In the genomic region with DNA sequence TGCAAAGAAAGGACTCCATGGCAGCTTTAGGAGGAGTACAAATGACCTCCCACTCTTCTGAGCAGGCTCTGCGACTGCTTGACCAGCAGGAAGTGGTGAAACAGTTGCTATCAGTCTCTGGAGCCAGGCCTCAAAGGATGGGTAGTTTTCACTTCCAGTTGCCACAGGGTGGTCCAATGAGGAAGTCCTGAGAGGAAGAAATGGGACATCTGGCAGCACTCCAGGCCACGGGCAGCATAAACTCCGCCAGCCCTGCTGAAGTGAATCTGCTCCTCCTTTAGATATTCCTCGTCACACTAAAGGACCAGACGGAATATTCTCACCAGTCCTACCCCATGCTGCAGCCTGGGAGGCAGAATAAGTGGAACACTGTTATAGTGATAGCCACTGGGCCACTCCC, we compare ENCODE assay signal across 8 mouse cellular contexts. TPM values are rescaled to one million over a fixed set of nuclear protein-coding genes. Genes with fewer than 3 reads are reported as not detected.
A peak's percentile ranks its signal among the peaks of the same experiment; 100 is the strongest.
DNase-seq lines count a peak whose midpoint lies in the region; ATAC-seq and TF ChIP-seq lines count a peak whose summit lies in the region.

No protein-coding gene starts in this region.

- no peaks in the 10 kb centered on the region for H3K36me3 ChIP-seq in heart, adult 2 months (ENCODE audit: control insufficient read depth, insufficient read depth, low read length)
- H3K36me3 ChIP-seq in heart, embryonic 12.5 days, result peaks cover 20% of the 10 kb centered on the region
- H3K36me3 ChIP-seq in thymus, adult 2 months (ENCODE audit: control insufficient read depth, insufficient read depth, low read length), result peaks cover 11% of the 10 kb centered on the region

- peak; percentile 57 to 72 for DNase-seq in heart, adult 2 months
- peak; percentile 25 for DNase-seq in thymus, adult 2 months
- no peak for DNase-seq in thymus, postnatal 25 days
- DNase-seq in kidney, postnatal 36 days, result peak; percentile 57 to 67
- peak; percentile 18 to 24 for DNase-seq in thymus, postnatal 36 days
- DNase-seq in cerebellum, adult 18-20 months, result no peak
- no peak for DNase-seq in urinary bladder, adult 2 months (ENCODE audit: low spot score)

- no peaks in the 10 kb centered on the region for H3K27me3 ChIP-seq in heart, adult 2 months (ENCODE audit: control insufficient read depth, insufficient read depth, low read length)
- H3K27me3 ChIP-seq in heart, embryonic 12.5 days (replicated peaks), result no peaks in the 10 kb centered on the region
- no peaks in the 10 kb centered on the region for H3K27me3 ChIP-seq in thymus, adult 2 months (ENCODE audit: control insufficient read depth, insufficient read depth, low read length)

- no peak for TF ChIP-seq CTCF in heart, adult 2 months (IDR thresholded peaks at IDR 0.05)
- no peak for TF ChIP-seq CTCF in thymus, adult 2 months (IDR thresholded peaks at IDR 0.05; ENCODE audit: borderline replicate concordance, control insufficient read depth, extremely low read depth, insufficient read depth, low read length, poor library complexity)

- WGBS in heart, adult 2 months, result 38% methylated on average over 5 of the region's 5 CpGs
- WGBS in heart, embryonic 12.5 days, result 64% methylated on average over 5 of the region's 5 CpGs
- 49% methylated on average over 5 of the region's 5 CpGs for WGBS in thymus, adult 2 months

- no peak overlapping the region for H3K27ac ChIP-seq in heart, adult 2 months
- no peak overlapping the region for H3K27ac ChIP-seq in heart, embryonic 12.5 days (ENCODE audit: poor library complexity, severe bottlenecking)
- peak overlapping the region; percentile 87 for H3K27ac ChIP-seq in thymus, adult 2 months (ENCODE audit: control insufficient read depth, insufficient read depth, low read length)

- H3K4me1 ChIP-seq in heart, adult 2 months (ENCODE audit: control insufficient read depth, insufficient read depth, low read length), result no peaks in the 10 kb centered on the region; the same call in none of the 2 replicates
- peaks cover 14% of the 10 kb centered on the region for H3K4me1 ChIP-seq in heart, embryonic 12.5 days (replicated peaks)
- peaks cover 22% of the 10 kb centered on the region for H3K4me1 ChIP-seq in thymus, adult 2 months (replicated peaks; ENCODE audit: control insufficient read depth, insufficient read depth, low read length)

- no peak overlapping the region for H3K9ac ChIP-seq in heart, adult 2 months (ENCODE audit: low read depth, low read length)
- no peak overlapping the region for H3K9ac ChIP-seq in heart, embryonic 12.5 days

- no peaks in the 10 kb centered on the region for H3K79me2 ChIP-seq in heart, adult 2 months (replicated peaks; ENCODE audit: control insufficient read depth, insufficient read depth, low read length)

- H3K4me2 ChIP-seq in heart, embryonic 12.5 days, result no peak overlapping the region

- H3K4me3 ChIP-seq in heart, adult 2 months, result no peak overlapping the region
- no peak overlapping the region for H3K4me3 ChIP-seq in heart, embryonic 12.5 days
- H3K4me3 ChIP-seq in thymus, adult 2 months (ENCODE audit: control insufficient read depth, insufficient read depth, low read length), result no peak overlapping the region

- no peak for TF ChIP-seq POLR2A in heart, adult 2 months (IDR thresholded peaks at IDR 0.05; ENCODE audit: insufficient read depth, low read depth, low read length)
- TF ChIP-seq POLR2A in thymus, adult 2 months (IDR thresholded peaks at IDR 0.05; ENCODE audit: control insufficient read depth, extremely low read depth, insufficient read depth, low read length, poor library complexity), result no peak

- TF ChIP-seq EP300 in heart, adult 2 months (IDR thresholded peaks at IDR 0.05; ENCODE audit: insufficient read depth, low read depth, low read length), result no peak

- no peaks in the 10 kb centered on the region for H3K9me3 ChIP-seq in heart, embryonic 12.5 days (replicated peaks)

- intact Hi-C loops in heart, adult 2 months (cut with DNase I), result loop anchor here (2.0 kb wide), 1 partner anchor 168 kb away; no protein-coding TSS in a partner anchor

- ATAC-seq in heart, embryonic 12.5 days (ENCODE audit: insufficient number of reproducible peaks, low FRiP score), result no peak

RNA-seq across cellular contexts. Expression of gene Gphb5, which starts 32.3 kb away (rescaled TPM):
- total RNA-seq in heart, adult 2 months (2021), result not detected
- not detected in 2 replicates for polyA plus RNA-seq in heart, adult 2 months (2012; rRNA removed)
- polyA plus RNA-seq in heart, embryonic 12.5 days (2016; fragmentation: Nextera tagmentation; extraction: Ambion mirVana), result not detected in 2 replicates
- 0.08 and 0.19 TPM in 2 replicates for polyA plus RNA-seq in thymus, adult 2 months (2012; rRNA removed)
- not detected in 2 replicates for polyA plus RNA-seq in urinary bladder, adult 2 months (2012; rRNA removed)

Comparison
In these comparisons a context has a peak if more than half of its experiments do, and no peak if none do; other contexts are left out.
1. DNase-seq: peak in heart, adult 2 months (2 of 2), thymus, adult 2 months (single experiment), kidney, postnatal 36 days (2 of 2) and thymus, postnatal 36 days (2 of 2); none in thymus, postnatal 25 days (single experiment), cerebellum, adult 18-20 months (0 of 2) and urinary bladder, adult 2 months (single experiment).